Mouse (Mus musculus): ENCODE data around the gene Rpl3l. TPM values are rescaled to one million over a fixed set of nuclear protein-coding genes. Genes with fewer than 3 reads are reported as not detected.
A peak's percentile ranks its signal among the peaks of the same experiment; 100 is the strongest.
"Not testable (repeated sequence)": the region's sequence is repeated elsewhere in the genome, so short reads cannot be mapped to it uniquely, and the experiment has no call there.

Gene Rpl3l
- total RNA-seq, 4 experiments from 2014 or later: 0.36 to 0.94 (median 0.43) TPM

- peak; percentile 96 to 99 for DNase-seq (ENCODE audit: low spot score in 2 of 2)
Measured at GRCm38 (mm10) chr17:24719494-24720222, 8.0 kb upstream of the Rpl3l start.

- not testable (repeated sequence) for DNase-seq (ENCODE audit: low spot score in 2 of 2)
Measured at GRCm38 (mm10) chr17:24720616-24721015, 7.0 kb upstream of the Rpl3l start.

GRCm38 (mm10) chr17:24721383-24721955, 6.2 kb upstream of the Rpl3l start:
- DNase-seq (ENCODE audit: low spot score in 2 of 2): not testable (repeated sequence)

GRCm38 (mm10) chr17:24722220-24722924, 5.2 kb upstream of the Rpl3l start:
- DNase-seq (ENCODE audit: low spot score in 2 of 2): no peak

GRCm38 (mm10) chr17:24723122-24723880, 4.3 kb upstream of the Rpl3l start:
- DNase-seq (ENCODE audit: low spot score in 2 of 2): no peak

GRCm38 (mm10) chr17:24723881-24724180, 3.8 kb upstream of the Rpl3l start:
- DNase-seq (ENCODE audit: low spot score in 2 of 2): no peak

- peak; percentile 92 to 94 for DNase-seq (ENCODE audit: low spot score in 2 of 2)
Measured at GRCm38 (mm10) chr17:24724184-24724583, 3.4 kb upstream of the Rpl3l start, which contains the start of gene Ndufb10. Gene Ndufb10, minus strand, starts transcription at chr17:24724478.

GRCm38 (mm10) chr17:24725637-24726390, 1.8 kb upstream of the Rpl3l start:
- no peak for DNase-seq (ENCODE audit: low spot score in 2 of 2)

- DNase-seq (ENCODE audit: low spot score in 2 of 2): no peak
Measured at GRCm38 (mm10) chr17:24728184-24728583, 564 bp downstream of the Rpl3l start.

GRCm38 (mm10) chr17:24729067-24729466, 1.4 kb downstream of the Rpl3l start:
- no peak for DNase-seq (ENCODE audit: low spot score in 2 of 2)

- DNase-seq (ENCODE audit: low spot score in 2 of 2): no peak
Measured at GRCm38 (mm10) chr17:24730787-24731186, 3.2 kb downstream of the Rpl3l start.

- no peak for DNase-seq (ENCODE audit: low spot score in 2 of 2)
Measured at GRCm38 (mm10) chr17:24732233-24732935, 4.8 kb downstream of the Rpl3l start.

GRCm38 (mm10) chr17:24733434-24734050, 5.9 kb downstream of the Rpl3l start:
- no peak for DNase-seq (ENCODE audit: low spot score in 2 of 2)

GRCm38 (mm10) chr17:24734513-24734912, 6.9 kb downstream of the Rpl3l start:
- DNase-seq (ENCODE audit: low spot score in 2 of 2): no peak

- no peak for DNase-seq (ENCODE audit: low spot score in 2 of 2)
Measured at GRCm38 (mm10) chr17:24735446-24735845, 7.8 kb downstream of the Rpl3l start.

- peak; percentile 79 to 95 for DNase-seq (ENCODE audit: low spot score in 2 of 2)
Measured at GRCm38 (mm10) chr17:24736330-24737051, 8.9 kb downstream of the Rpl3l start, which contains the start of gene Msrb1. Gene Msrb1, plus strand, starts transcription at chr17:24736642.

GRCm38 (mm10) chr17:24737135-24737810, 9.7 kb downstream of the Rpl3l start:
- DNase-seq (ENCODE audit: low spot score in 2 of 2): no peak

GRCm38 (mm10) chr17:24738238-24738637, 10.6 kb downstream of the Rpl3l start:
- DNase-seq (ENCODE audit: low spot score in 2 of 2): no peak

- no peak for DNase-seq (ENCODE audit: low spot score in 2 of 2)
Measured at GRCm38 (mm10) chr17:24739926-24740325, 12.3 kb downstream of the Rpl3l start.
